Mouse (Mus musculus) E14TG2a.4 (cell line): ENCODE measurements around the gene Ndufb7.

Experiments used
- CTCF ChIP-seq: conservative IDR thresholded peaks from 2 replicates; pipeline ENCODE4 v1.5.1; 2014; ENCODE audit warnings: low read length
- NANOG ChIP-seq: IDR thresholded peaks from 2 replicates; pipeline ENCODE4 v1.6.1; 2014; ENCODE audit warnings: borderline replicate concordance, low read length, mixed read lengths
- POU5F1 ChIP-seq: IDR thresholded peaks from 2 replicates; pipeline ENCODE4 v1.6.1; 2014; ENCODE audit warnings: low read length, borderline replicate concordance

DNA sequence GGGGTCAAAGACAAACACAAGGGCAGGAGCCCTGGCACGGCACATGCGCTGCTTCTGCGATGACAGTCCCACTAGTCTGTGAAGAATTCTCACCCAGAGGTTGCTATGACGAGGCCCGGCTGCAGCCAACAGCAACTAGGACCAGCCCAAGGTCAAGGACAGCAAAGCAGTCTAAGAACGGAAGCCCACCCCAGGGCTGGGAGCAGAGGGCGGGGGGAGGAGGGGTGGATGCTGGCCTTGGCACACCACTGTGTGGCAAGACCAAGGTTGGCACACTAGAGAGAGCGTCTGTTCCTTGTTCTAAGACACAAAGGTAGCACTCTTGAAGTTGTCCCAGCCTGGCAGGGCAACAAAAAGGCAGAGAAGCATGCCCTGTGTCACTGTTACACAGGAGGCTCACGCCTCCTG, 10.9 kb downstream of the Ndufb7 start:
- TF ChIP-seq CTCF, result no peak
- no peak for TF ChIP-seq POU5F1
- no peak for TF ChIP-seq NANOG
